Mouse (Mus musculus) hematopoietic stem cell, adult 5-6 weeks (primary cell): ENCODE measurements around the gene Ppp1r14b. TPM values are rescaled to one million over a fixed set of nuclear protein-coding genes. Genes with fewer than 3 reads are reported as not detected.

Experiments
- ATAC-seq, 2 experiments: fragments of 125-278 bp in 1 of 2; replicated peaks in 1 of 2; 2 replicates each; pipeline ENCODE4 v1.8.0; 2016 to 2017; ENCODE audit warnings: inconsistent platforms in 2 of 2, mild to moderate bottlenecking in 2 of 2, moderate number of reproducible peaks in 2 of 2, low read depth in 1 of 2, moderate TSS enrichment in 1 of 2; ENCODE audit not compliant: low FRiP score in 2 of 2, poor library complexity in 2 of 2, severe bottlenecking in 2 of 2, insufficient read depth in 1 of 2, low TSS enrichment in 1 of 2
- total RNA-seq: library from RNA; stranded (forward); fragments of 172-1452, 232-1000 nt; gene quantifications from 2 replicates; pipeline ENCODE4 v1.2.3, GENCODE M21; 2017

The Ppp1r14b gene
- total RNA-seq, 1 experiment from 2014 or later = 89.4 TPM

DNA sequence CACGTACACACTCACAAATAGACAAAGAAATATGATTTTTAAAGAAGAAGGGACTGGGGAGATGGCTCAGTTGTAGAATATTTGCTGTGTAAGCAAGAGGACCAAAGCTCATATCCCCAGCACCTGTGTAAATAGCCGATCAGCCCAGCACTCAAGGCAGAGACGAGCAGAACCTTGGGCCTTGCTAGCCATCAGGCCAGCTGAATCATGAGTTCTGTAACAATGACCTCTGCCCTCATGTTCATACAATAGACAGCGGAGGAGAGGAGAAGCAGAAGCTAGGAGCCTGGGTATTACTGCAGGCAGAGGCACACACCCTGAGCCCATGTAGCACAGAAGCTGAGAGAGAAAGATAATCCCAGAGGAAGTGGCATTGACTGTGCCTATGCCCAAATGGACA is 37.7 kb downstream of the Ppp1r14b start:
- ATAC-seq = no peak

DNA sequence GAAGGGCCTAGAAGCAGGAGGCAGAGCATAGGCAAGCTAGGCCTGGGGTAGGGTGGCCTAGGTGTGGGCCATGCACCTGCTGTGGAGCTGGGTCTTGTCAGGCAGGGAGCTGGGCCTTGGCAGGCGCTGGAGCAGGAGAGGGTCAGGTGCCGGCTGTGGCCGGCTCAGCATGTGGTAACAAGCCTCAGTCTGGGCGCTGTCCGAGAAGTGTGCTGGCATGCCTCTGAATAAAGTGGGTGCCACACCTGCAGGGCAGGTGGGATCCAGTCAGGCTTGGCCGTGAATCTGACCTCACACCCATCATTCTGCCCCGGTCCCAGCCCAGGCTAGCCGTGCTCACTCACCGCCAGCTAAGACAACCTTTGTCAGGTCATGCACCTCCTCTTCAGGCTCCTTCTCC is 39.2 kb downstream of the Ppp1r14b start:
- ATAC-seq = no peak

DNA sequence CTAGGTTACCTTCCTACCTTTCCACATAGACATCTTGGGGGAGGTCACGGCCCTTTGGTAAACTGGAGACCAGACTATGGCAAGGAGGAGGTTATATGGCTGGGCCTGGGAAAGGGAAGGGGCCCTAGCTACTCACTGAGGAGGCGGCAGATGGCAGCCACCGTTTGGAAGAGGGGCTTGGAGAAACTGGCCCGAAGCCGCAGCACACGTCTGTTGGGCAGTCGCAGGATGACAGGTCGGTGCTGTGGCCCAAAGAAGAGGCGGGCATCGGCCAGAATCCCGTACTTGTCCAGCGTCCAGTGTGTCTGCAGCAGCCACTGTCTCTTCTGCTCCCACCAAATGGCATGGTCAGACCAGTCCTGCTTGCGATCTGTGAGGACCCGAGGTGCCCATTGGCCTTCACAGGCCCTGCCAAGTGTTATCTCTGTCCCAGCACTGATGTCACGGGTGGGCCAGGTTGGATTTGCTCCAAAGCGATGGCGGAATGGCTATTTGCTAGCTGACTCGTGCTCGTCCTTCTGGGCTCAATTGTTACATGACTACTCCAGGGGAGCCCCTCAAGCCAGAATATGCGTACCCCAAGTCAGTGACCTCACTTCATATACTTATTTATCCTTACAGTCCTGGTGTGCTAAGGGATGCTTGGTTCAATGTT is 39.8 kb downstream of the Ppp1r14b start:
- no peak for ATAC-seq

DNA sequence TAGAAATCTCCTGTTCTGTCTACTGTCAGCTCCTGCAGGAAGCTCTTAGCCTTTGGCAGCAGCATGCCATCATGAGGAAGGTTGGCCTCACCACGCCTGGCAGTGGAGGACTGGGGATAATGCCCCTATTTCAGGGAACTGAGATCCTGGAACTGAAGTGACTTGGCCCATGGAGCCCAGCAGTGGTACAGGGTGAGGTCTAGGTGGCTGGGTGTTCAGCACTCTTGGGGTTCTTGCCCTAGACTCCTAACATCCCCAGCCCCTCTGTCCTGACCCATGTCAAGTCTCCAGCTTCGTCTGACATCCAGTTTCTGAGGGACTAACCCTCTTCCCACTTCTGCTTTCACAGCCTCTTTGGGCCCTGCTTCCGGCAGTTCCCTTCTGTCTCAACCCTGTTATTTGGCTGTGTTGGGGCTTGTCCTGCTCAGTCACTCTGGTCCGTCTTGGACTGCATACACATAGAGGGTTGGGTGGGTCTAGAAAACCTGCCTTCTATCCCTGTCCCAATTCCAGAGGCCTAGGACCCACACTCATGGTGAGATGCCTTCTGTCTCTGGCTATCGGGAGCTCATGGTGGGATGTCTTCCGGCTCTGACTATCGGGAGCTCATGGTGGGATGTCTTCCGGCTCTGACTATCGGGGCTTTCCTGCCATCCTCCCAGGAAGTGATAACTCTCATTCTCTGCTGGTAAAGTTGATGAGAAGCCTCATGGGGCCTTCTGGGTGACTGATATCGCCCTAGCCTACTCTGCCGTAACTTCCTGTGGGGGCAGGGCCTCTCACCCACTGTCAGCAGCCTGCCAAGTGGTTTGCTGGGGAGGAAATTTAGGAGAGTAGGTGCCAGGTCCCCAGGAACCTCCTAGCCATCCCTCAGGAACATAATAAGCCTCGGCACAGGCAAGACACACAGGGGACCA is 43.0 kb downstream of the Ppp1r14b start:
- peak; percentile 44 to 50 for ATAC-seq

DNA sequence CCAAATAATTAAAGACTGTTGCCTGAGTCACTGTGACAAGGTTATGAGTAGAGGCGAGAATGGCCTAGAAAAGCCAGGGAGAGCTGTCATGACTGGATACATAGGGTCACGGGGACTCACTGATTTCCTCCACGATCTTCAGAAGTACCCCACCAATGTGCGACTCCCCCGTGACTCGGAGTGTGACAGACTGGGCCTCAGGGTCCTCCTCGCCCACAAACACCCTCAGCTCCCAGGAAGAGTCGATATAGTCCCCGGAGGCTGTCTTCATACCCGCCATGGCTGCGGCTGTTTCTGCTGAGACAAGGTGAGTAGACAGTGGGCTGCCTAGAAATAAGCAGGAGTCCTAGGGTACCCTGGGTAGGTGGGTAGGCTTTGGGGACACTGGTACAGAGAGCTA is 43.8 kb downstream of the Ppp1r14b start:
- ATAC-seq = peak in 1 of 2 experiments; percentile 18; a peak in 2 of 4 replicates

DNA sequence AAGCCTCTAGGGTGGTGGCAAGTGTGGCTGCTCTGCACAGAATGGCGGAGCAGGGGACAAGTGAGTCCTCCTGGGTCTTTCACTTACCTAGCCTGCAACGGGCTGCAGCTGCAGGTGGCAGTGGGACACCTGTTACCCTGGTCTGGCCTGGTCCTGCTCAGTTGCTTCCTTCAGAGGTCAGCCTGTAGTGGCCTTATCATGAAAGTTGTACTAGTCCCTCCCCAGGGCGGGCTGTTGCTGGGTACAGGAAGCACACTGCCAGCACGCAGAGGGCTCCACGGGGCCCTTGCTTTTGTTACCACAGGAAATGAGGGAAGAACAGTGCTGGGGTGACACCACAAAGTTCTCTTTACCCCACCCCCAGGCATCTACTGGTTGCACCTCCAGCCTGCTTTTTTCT is 44.4 kb downstream of the Ppp1r14b start, which contains the start of gene Fermt3:
Fermt3 (minus strand) TSS at position 279 of the 400 bp plus-strand sequence.
- ATAC-seq = peak; percentile 80 to 83

DNA sequence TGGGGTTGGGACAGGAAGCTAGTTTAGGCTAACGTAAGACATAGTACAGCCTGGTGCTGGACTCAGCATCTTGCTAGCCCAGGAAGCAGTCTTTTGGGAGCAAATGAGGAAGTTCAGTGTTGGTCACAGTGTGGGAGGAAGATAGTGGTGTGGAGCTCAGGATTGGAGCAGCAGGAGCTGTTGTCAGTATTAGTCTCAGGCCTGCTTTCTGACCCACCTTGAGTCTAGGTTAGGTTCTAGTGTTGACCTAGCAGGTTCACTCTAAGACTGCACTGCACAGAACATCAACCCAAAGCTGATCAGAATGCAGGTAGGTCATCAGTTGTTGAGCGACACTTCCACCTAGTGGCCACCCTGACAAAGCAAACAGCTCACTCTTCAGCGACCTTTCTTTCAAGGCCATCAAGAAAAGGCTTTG is 45.5 kb downstream of the Ppp1r14b start:
- ATAC-seq = peak; percentile 44 to 50

Other genes with a start within 250 kb of the Ppp1r14b start
- 3.3 and 4.8 TPM in 2 replicates for gene Rps6ka4, start 134.3 kb upstream of the Ppp1r14b start, total RNA-seq
- gene Ccdc88b, start 116.8 kb upstream of the Ppp1r14b start, total RNA-seq = 28.1 and 31.2 TPM in 2 replicates
- 249 and 328 TPM in 2 replicates for gene Trmt112, start 65.3 kb upstream of the Ppp1r14b start, total RNA-seq
- 282 and 414 TPM in 2 replicates for gene Prdx5, start 64.9 kb upstream of the Ppp1r14b start, total RNA-seq
- 15.3 and 16.0 TPM in 2 replicates for gene Esrra, start 53.2 kb upstream of the Ppp1r14b start, total RNA-seq
- not detected in 2 replicates for gene Catsperz, start 49.6 kb upstream of the Ppp1r14b start, total RNA-seq
- not detected in 2 replicates for gene Kcnk4, start 40.5 kb upstream of the Ppp1r14b start, total RNA-seq
- 21.9 and 30.1 TPM in 2 replicates for gene Bad, start 33.1 kb upstream of the Ppp1r14b start, total RNA-seq
- 19.5 and 20.3 TPM in 2 replicates for gene Gpr137, start 32.5 kb upstream of the Ppp1r14b start, total RNA-seq
- gene Plcb3, start 1.5 kb downstream of the Ppp1r14b start, total RNA-seq = 9.1 and 12.3 TPM in 2 replicates
- 67.0 and 99.5 TPM in 2 replicates for gene Fkbp2, start 5.5 kb downstream of the Ppp1r14b start, total RNA-seq
- gene Vegfb, start 12.7 kb downstream of the Ppp1r14b start, total RNA-seq = 6.4 and 9.2 TPM in 2 replicates
- gene Dnajc4, start 17.6 kb downstream of the Ppp1r14b start, total RNA-seq = 7.7 and 20.5 TPM in 2 replicates
- 8.5 and 9.9 TPM in 2 replicates for gene Nudt22, start 21.1 kb downstream of the Ppp1r14b start, total RNA-seq
- 1.6 and 2.2 TPM in 2 replicates for gene Trpt1, start 21.2 kb downstream of the Ppp1r14b start, total RNA-seq
- gene Fermt3, start 44.5 kb downstream of the Ppp1r14b start, total RNA-seq = 198 and 220 TPM in 2 replicates
- gene Stip1, start 65.0 kb downstream of the Ppp1r14b start, total RNA-seq = 162 and 250 TPM in 2 replicates
- gene Macrod1, start 81.8 kb downstream of the Ppp1r14b start, total RNA-seq = 5.2 and 11.2 TPM in 2 replicates
- not detected in 2 replicates for gene Flrt1, start 130.8 kb downstream of the Ppp1r14b start, total RNA-seq
- 72.4 and 74.3 TPM in 2 replicates for gene Otub1, start 231.3 kb downstream of the Ppp1r14b start, total RNA-seq
- gene Cox8a, start 242.6 kb downstream of the Ppp1r14b start, total RNA-seq = 361 and 451 TPM in 2 replicates